Mouse (Mus musculus): ENCODE results near the gene Rnf39. TPM values are rescaled to one million over a fixed set of nuclear protein-coding genes. Genes with fewer than 3 reads are reported as not detected.

Rnf39 gene
- total and polyA plus RNA-seq, 3 experiments, result not detected

DNA sequence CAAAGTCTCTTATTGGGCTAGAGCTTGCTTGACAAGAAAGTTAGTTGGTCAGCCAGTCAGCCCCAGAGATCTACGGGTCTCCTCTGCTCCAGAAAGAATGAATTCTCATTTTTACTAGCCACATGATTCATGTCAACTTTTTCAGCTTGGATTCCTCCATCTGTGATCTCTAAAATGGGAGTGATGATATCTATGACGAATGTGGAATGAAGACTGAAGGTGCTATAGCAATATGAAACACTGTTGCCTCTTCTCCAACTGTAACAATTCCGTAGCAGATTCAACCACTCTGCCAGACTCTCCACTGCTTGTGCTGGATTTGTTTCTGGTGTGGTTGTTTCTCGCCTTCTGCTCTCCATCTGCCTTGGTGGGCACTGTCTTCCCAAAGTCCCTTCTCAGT, 11.6 kb upstream of the Rnf39 start:
- Histone ChIP-seq H3K79me2 (replicated peaks; ENCODE audit: control insufficient read depth, extremely low read depth, insufficient read depth, poor library complexity, severe bottlenecking) (no peaks in the 10 kb centered on the region), H3K4me2 (ENCODE audit: insufficient read depth, low read depth, poor library complexity, severe bottlenecking) (no peak overlapping the region), H3K9ac (ENCODE audit: insufficient read depth, low read depth) (no peak overlapping the region), H3K4me3 (replicated peaks in 1 of 3; ENCODE audit: low read depth in 2 of 3, low read length in 2 of 3, poor library complexity in 1 of 3) (no peak overlapping the region), H3K4me1 (ENCODE audit: control insufficient read depth in 1 of 2, insufficient read depth in 2 of 2) (peaks cover 0 to 12% of the 10 kb centered on the region in 2 experiments; a peak in 3 of 4 replicates), H3K36me3 (replicated peaks in 1 of 2; ENCODE audit: control insufficient read depth in 1 of 2, insufficient read depth in 1 of 2, low read length in 1 of 2) (no peaks in the 10 kb centered on the region), H3K27me3 (replicated peaks) (peaks cover 6% of the 10 kb centered on the region), H3K27ac (ENCODE audit: insufficient read depth, low read depth) (no peak overlapping the region), H3K9me3 (replicated peaks; ENCODE audit: low read length) (no peaks in the 10 kb centered on the region)
- dilution Hi-C loops (cut with MboI; ENCODE audit: extremely low pct_ligation_motif_present, extremely low pct_unique_long_range_greater_than_20kb, low sequenced_read_pairs) (no loop called here), in situ Hi-C loops (cut with MboI; ENCODE audit: low pct_ligation_motif_present, low pct_unique_long_range_greater_than_20kb, low sequenced_read_pairs) (no loop called here)
- DNase-seq (ENCODE audit: extremely low read depth), result no peak
- TF ChIP-seq ZKSCAN1 (IDR thresholded peaks at IDR 0.05; ENCODE audit: borderline replicate concordance, low read depth, low read length), result no peak
- no peak for TF ChIP-seq SMC3 (IDR thresholded peaks at IDR 0.05; ENCODE audit: low read depth, low read length)
- no peak for TF ChIP-seq BHLHE40 (IDR thresholded peaks at IDR 0.05; ENCODE audit: low read depth, low read length)
- no peak for TF ChIP-seq JUN (IDR thresholded peaks at IDR 0.05; ENCODE audit: insufficient read depth, low read depth, low read length)
- no peak for TF ChIP-seq CHD2 (IDR thresholded peaks at IDR 0.05; ENCODE audit: low read length)
- TF ChIP-seq TBP (conservative IDR thresholded peaks at IDR 0.05; ENCODE audit: low read depth, low read length), result no peak
- TF ChIP-seq CTCF (conservative IDR thresholded peaks at IDR 0.05 in 1 of 2, IDR thresholded peaks at IDR 0.05 in 1 of 2; ENCODE audit: low read depth in 2 of 2, low read length in 2 of 2), result no peak
- TF ChIP-seq MAX (IDR thresholded peaks at IDR 0.05; ENCODE audit: low read length), result no peak
- TF ChIP-seq ELF1 (IDR thresholded peaks at IDR 0.05; ENCODE audit: low read depth, low read length), result no peak
- TF ChIP-seq PAX5 (IDR thresholded peaks at IDR 0.05; ENCODE audit: low read length), result no peak
- no peak for TF ChIP-seq NRF1 (IDR thresholded peaks at IDR 0.05; ENCODE audit: low read depth, low read length)
- no peak for TF ChIP-seq POLR2AphosphoS2 (IDR thresholded peaks at IDR 0.05; ENCODE audit: low read depth, low read length)
- TF ChIP-seq IRF4 (IDR thresholded peaks at IDR 0.05; ENCODE audit: low read depth, low read length), result no peak
- TF ChIP-seq USF1 (IDR thresholded peaks at IDR 0.05; ENCODE audit: low read depth, low read length), result no peak
- no peak for TF ChIP-seq JUND (conservative IDR thresholded peaks at IDR 0.05; ENCODE audit: low read depth, low read length)
- no peak for TF ChIP-seq TCF12 (IDR thresholded peaks at IDR 0.05; ENCODE audit: low read depth, low read length)
- TF ChIP-seq MXI1 (IDR thresholded peaks at IDR 0.05; ENCODE audit: low read depth, low read length), result no peak

DNA sequence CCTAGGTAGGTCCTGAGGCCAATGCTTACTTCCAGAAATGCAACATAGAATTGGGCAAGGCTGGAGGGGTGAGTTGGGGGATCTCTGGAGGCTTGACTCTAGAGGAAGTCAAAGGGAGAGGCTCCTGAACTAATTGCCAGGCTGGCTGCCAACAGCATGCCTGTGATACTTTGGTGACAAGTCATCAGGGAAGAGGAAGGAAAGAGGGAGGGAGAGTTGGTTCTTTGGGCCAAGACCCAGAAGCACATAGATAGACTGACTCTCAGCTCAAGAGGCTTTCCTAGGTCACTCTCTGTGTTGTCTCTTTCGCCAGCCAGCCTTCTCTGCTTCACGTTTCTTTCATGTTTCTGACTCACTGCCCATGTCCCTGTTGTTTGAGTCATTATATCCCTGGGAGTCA, 10.9 kb upstream of the Rnf39 start:
- H3K27me3 ChIP-seq (replicated peaks), result peaks cover 3% of the 10 kb centered on the region
- no peaks in the 10 kb centered on the region for H3K9me3 ChIP-seq (replicated peaks; ENCODE audit: low read length)
- in situ Hi-C loops (cut with MboI; ENCODE audit: low pct_ligation_motif_present, low pct_unique_long_range_greater_than_20kb, low sequenced_read_pairs) (no loop called here), dilution Hi-C loops (cut with MboI; ENCODE audit: extremely low pct_ligation_motif_present, extremely low pct_unique_long_range_greater_than_20kb, low sequenced_read_pairs) (no loop called here)
- peaks cover 0 to 12% of the 10 kb centered on the region in 2 experiments; a peak in 3 of 4 replicates for H3K4me1 ChIP-seq (ENCODE audit: control insufficient read depth in 1 of 2, insufficient read depth in 2 of 2)
- H3K4me3 ChIP-seq (replicated peaks in 1 of 3; ENCODE audit: low read depth in 2 of 3, low read length in 2 of 3, poor library complexity in 1 of 3), result no peak overlapping the region
- TF ChIP-seq HCFC1 (IDR thresholded peaks at IDR 0.05; ENCODE audit: low read depth, low read length) (no peak), UBTF (IDR thresholded peaks at IDR 0.05; ENCODE audit: low read depth, low read length) (no peak), NRF1 (IDR thresholded peaks at IDR 0.05; ENCODE audit: low read depth, low read length) (no peak), MYC (IDR thresholded peaks at IDR 0.05; ENCODE audit: low read depth, low read length) (no peak), SMC3 (IDR thresholded peaks at IDR 0.05; ENCODE audit: low read depth, low read length) (no peak), E2F4 (IDR thresholded peaks at IDR 0.05; ENCODE audit: insufficient replicate concordance, low read depth, low read length) (no peak), JUN (IDR thresholded peaks at IDR 0.05; ENCODE audit: insufficient read depth, low read depth, low read length) (no peak), USF1 (IDR thresholded peaks at IDR 0.05; ENCODE audit: low read depth, low read length) (no peak), MAZ (IDR thresholded peaks at IDR 0.05; ENCODE audit: low read depth, low read length) (no peak), POLR2A (IDR thresholded peaks at IDR 0.05; ENCODE audit: low read depth, low read length) (no peak), ZMIZ1 (IDR thresholded peaks at IDR 0.05; ENCODE audit: low read depth, low read length) (no peak), ETS1 (conservative IDR thresholded peaks at IDR 0.05; ENCODE audit: low read depth, low read length) (no peak), RAD21 (IDR thresholded peaks at IDR 0.05; ENCODE audit: low read depth, low read length) (no peak)
- H3K79me2 ChIP-seq (replicated peaks; ENCODE audit: control insufficient read depth, extremely low read depth, insufficient read depth, poor library complexity, severe bottlenecking), result no peaks in the 10 kb centered on the region
- H3K4me2 ChIP-seq (ENCODE audit: insufficient read depth, low read depth, poor library complexity, severe bottlenecking), result no peak overlapping the region
- H3K36me3 ChIP-seq (replicated peaks in 1 of 2; ENCODE audit: control insufficient read depth in 1 of 2, insufficient read depth in 1 of 2, low read length in 1 of 2), result no peaks in the 10 kb centered on the region
- DNase-seq (ENCODE audit: extremely low read depth), result no peak
- H3K9ac ChIP-seq (ENCODE audit: insufficient read depth, low read depth), result no peak overlapping the region
- H3K27ac ChIP-seq (ENCODE audit: insufficient read depth, low read depth), result no peak overlapping the region

Data from CH12.LX (cell line).